Mouse (Mus musculus) heart, embryonic 16.5 days (tissue): Measurements from ENCODE around the gene Chrnb2. TPM values are rescaled to one million over a fixed set of nuclear protein-coding genes. Genes with fewer than 3 reads are reported as not detected.

ENCODE experiments used
- ATAC-seq: fragments of 200-750 bp; cut with Nextera tagmentation; replicated peaks from 2 replicates; pipeline ENCODE4 v1.8.0; 2017; ENCODE audit warnings: moderate number of reproducible peaks; ENCODE audit not compliant: insufficient read depth, low FRiP score; ENCODE audit errors: extremely low read depth
- H3K27ac ChIP-seq: fragments of 300-500 bp; sonication (generic); 2 replicates; pipeline ENCODE4 v1.5.1; 2014; ENCODE audit warnings: mild to moderate bottlenecking, low read length, control low read depth, moderate library complexity
- H3K27me3 ChIP-seq: fragments of 300-500 bp; sonication (generic); 2 replicates; pipeline ENCODE4 v1.6.1; 2014; ENCODE audit warnings: low read length, mixed read lengths; ENCODE audit not compliant: control insufficient read depth, insufficient read depth
- H3K36me3 ChIP-seq: fragments of 300-500 bp; sonication (generic); 2 replicates; pipeline ENCODE4 v1.6.1; 2014; ENCODE audit not compliant: control insufficient read depth, insufficient read depth
- H3K4me1 ChIP-seq: fragments of 300-500 bp; sonication (generic); 2 replicates; pipeline ENCODE4 v1.6.1; 2014; ENCODE audit warnings: low read length, mixed read lengths; ENCODE audit not compliant: control insufficient read depth, insufficient read depth
- H3K4me2 ChIP-seq: fragments of 300-500 bp; sonication (generic); 2 replicates; pipeline ENCODE4 v1.6.1; 2014; ENCODE audit warnings: low read depth, mild to moderate bottlenecking, control low read depth, low read length
- H3K4me3 ChIP-seq: fragments of 300-500 bp; sonication (generic); 2 replicates; pipeline ENCODE4 v1.5.1; 2014; ENCODE audit warnings: mild to moderate bottlenecking, control low read depth, low read length
- H3K9ac ChIP-seq: fragments of 300-500 bp; sonication (generic); 2 replicates; pipeline ENCODE4 v1.6.1; 2014; ENCODE audit warnings: low read length, control low read depth
- H3K9me3 ChIP-seq: fragments of 300-500 bp; sonication (generic); replicated peaks from 2 replicates; pipeline ENCODE4 v1.6.1; 2016; ENCODE audit warnings: low read length; ENCODE audit not compliant: control insufficient read depth
- WGBS: fragments of 180-500 bp; shearing (Covaris S2); extraction: QIAGEN DNeasy Blood & Tissue Kit; methylation state at CpG from one replicate; pipeline ENCODE4 v1.1.7; 2014; 5-methylcytosine and 5-hydroxymethylcytosine counted together
- polyA plus RNA-seq: library from polyadenylated mRNA; unstranded; fragments of >200 nt; fragmentation: Nextera tagmentation; extraction: Ambion mirVana; gene quantifications from 2 replicates; pipeline ENCODE4 v1.2.1, GENCODE M21; 2015

The Chrnb2 gene
- polyA plus RNA-seq, 1 experiment from 2014 or later: 0.29 TPM

DNA sequence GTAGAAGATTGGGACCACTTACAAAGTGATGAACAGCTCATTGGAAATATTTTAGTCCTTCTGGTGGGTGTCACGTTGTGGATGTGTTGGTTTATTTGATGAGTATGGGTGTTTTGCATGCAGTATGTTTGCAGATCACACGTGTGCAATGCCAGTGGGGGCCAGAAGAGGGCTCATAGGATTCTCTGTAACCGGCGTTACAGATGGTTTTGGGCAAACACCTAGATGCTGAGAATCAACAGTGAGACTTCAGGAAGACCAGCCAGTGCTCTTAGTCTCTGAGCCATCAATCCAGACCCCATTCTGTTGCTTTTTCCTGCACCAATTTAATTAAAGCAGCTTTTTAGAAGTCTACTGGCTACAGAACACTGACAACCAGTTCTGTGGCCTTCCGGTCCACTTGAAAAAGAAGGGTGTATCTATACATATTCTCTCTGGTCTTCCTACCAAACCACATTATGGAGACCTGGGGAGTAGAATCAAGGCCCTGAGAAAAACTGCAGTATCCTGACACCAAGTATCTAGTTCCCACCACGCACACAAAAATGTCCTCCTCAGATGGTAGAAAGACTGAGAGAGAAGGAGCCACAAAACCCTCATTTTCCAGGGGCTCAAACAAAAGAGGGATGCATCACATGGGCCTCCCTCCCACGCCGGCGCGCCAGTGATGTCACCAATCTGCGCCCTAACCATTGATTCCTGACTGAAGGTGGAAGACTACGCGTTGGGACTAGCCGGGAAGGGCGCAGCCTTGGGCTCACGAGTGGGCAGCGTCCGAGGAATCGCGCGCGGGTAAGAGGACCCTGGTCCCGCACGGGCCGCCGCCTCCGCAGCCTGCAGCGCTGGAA is 49.8 kb downstream of the Chrnb2 start, which contains the start of gene Adar:
Gene Adar, plus strand, starts transcription at position 664 of the 848 bp plus-strand sequence.
- Histone ChIP-seq H3K4me3 (peak within 1 kb of the TSS; percentile 75), H3K9ac (peak within 1 kb of the TSS; percentile 91), H3K27me3 (no peaks in the 10 kb centered on the region), H3K27ac (peak within 1 kb of the TSS; percentile 87), H3K36me3 (no peaks in the 10 kb centered on the region), H3K9me3 (no peaks in the 10 kb centered on the region), H3K4me2 (peak within 1 kb of the TSS; percentile 96), H3K4me1 (peaks cover 15% of the 10 kb centered on the region)
- peak; percentile 74 for ATAC-seq
- 5% methylated on average over 28 of the region's 28 CpGs for WGBS

GRCm38 (mm10) chr3:89704064-89704463 is 60.4 kb downstream of the Chrnb2 start:
- H3K4me2 ChIP-seq: no peak overlapping the region
- WGBS: 66% methylated on average over 6 of the region's 6 CpGs
- ATAC-seq: no peak
- H3K27ac ChIP-seq: no peak overlapping the region
- no peak overlapping the region for H3K9ac ChIP-seq
- no peaks in the 10 kb centered on the region for H3K4me1 ChIP-seq
- no peak overlapping the region for H3K4me3 ChIP-seq
- H3K36me3 ChIP-seq: no peaks in the 10 kb centered on the region
- H3K27me3 ChIP-seq: 0 out of 2 replicates have a peak, but pooled peaks cover 2% of the 10 kb centered on the region
- H3K9me3 ChIP-seq: 0 out of 2 replicates have a peak, but pooled peaks cover 3% of the 10 kb centered on the region

DNA sequence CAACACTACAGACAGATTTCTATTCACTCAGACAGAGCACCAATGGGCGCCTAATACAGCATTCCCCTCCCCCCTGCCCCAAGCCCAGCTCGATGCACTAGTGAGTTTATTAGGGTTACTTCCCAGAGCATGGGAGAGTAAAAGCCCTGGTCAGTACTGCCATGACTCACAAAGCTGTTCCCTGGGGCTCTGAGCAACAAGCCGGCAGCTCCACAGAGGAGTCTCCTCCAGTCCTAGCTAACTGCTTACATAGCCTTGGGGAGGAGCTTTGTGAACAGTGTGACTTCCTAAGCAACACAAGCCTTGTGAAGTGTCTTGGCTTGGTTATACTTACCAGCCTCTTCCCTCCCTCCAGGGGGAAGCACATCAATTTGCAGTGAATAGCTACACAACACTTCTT is 60.8 kb downstream of the Chrnb2 start:
- Histone ChIP-seq H3K9ac (no peak overlapping the region), H3K27me3 (0 out of 2 replicates have a peak, but pooled peaks cover 2% of the 10 kb centered on the region), H3K9me3 (0 out of 2 replicates have a peak, but pooled peaks cover 3% of the 10 kb centered on the region), H3K4me3 (no peak overlapping the region), H3K36me3 (no peaks in the 10 kb centered on the region), H3K4me1 (no peaks in the 10 kb centered on the region), H3K27ac (no peak overlapping the region), H3K4me2 (no peak overlapping the region)
- WGBS: 34% methylated on average over 3 of the region's 3 CpGs
- no peak for ATAC-seq

DNA sequence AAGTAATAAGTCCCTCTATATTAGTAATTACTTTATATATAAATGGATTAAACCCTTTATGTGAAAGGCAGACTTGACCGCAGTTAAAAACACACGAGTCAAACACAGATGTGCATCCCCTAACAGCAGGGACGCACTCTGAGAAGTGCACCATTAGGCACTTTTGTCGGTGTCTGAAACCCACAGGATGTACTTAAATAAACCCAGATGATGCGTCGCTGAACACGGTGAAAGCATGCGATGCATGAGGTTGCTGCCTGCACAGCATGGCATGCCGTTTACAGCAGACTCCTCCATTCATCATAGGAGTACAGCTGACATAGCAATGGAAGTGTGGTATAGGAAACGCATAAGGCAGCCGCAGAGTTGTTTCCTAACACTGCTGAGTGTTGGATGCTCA is 64.0 kb downstream of the Chrnb2 start:
- 78% methylated on average over 11 of the region's 11 CpGs for WGBS
- no peak for ATAC-seq
- 0 out of 2 replicates have a peak, but pooled peaks cover 3% of the 10 kb centered on the region for H3K9me3 ChIP-seq
- no peaks in the 10 kb centered on the region for H3K27me3 ChIP-seq
- no peak overlapping the region for H3K4me2 ChIP-seq
- H3K4me1 ChIP-seq: no peaks in the 10 kb centered on the region
- no peaks in the 10 kb centered on the region for H3K36me3 ChIP-seq
- no peak overlapping the region for H3K9ac ChIP-seq
- no peak overlapping the region for H3K27ac ChIP-seq
- no peak overlapping the region for H3K4me3 ChIP-seq

- WGBS: 86% methylated on average over 1 of the region's 1 CpGs
- H3K4me2 ChIP-seq: no peak overlapping the region
Observed at GRCm38 (mm10) chr3:89698958-89699357, 65.5 kb downstream of the Chrnb2 start.

More at GRCm38 (mm10) chr3:89698958-89699357, 65.5 kb downstream of the Chrnb2 start:
- Histone ChIP-seq H3K9me3 (0 out of 2 replicates have a peak, but pooled peaks cover 3% of the 10 kb centered on the region), H3K27me3 (no peaks in the 10 kb centered on the region), H3K9ac (no peak overlapping the region), H3K36me3 (no peaks in the 10 kb centered on the region), H3K27ac (no peak overlapping the region), H3K4me1 (no peaks in the 10 kb centered on the region), H3K4me3 (no peak overlapping the region)
- no peak for ATAC-seq

Other genes with a start within 250 kb of the Chrnb2 start
- 3.5 and 4.0 TPM in 2 replicates for gene Kcnn3, start 244.5 kb downstream of the Chrnb2 start, polyA plus RNA-seq
- gene Adar, start 49.6 kb downstream of the Chrnb2 start, polyA plus RNA-seq: 8.4 and 8.8 TPM in 2 replicates
- 7.2 and 8.3 TPM in 2 replicates for gene Ube2q1, start 9.0 kb upstream of the Chrnb2 start, polyA plus RNA-seq
- gene She, start 66.7 kb upstream of the Chrnb2 start, polyA plus RNA-seq: 4.8 and 7.2 TPM in 2 replicates
- 1.1 TPM in 2 replicates for gene Il6ra, start 148.6 kb upstream of the Chrnb2 start, polyA plus RNA-seq
- 10.3 and 11.5 TPM in 2 replicates for gene Atp8b2, start 198.9 kb upstream of the Chrnb2 start, polyA plus RNA-seq
- gene Hax1, start 234.1 kb upstream of the Chrnb2 start, polyA plus RNA-seq: 82.6 and 89.5 TPM in 2 replicates